In genomic region chr17:4387616-4388015, GRCm38 (mm10) we compare ENCODE assay signal across 29 mouse cellular contexts.
"Had no signal": no experiment of that assay in that cellular context is flagged by ENCODE, and none has a peak within 500 bp of the region (broad histone marks: within the 10 kb centered on the region; RNA-seq: fewer than 3 reads in every experiment).

No protein-coding gene starts in this region.

- H3K27me3 ChIP-seq: heart, embryonic 12.5 days; hindbrain, embryonic 12.5 days; intestine, embryonic 15.5 days; kidney, embryonic 15.5 days; limb, embryonic 12.5 days; liver, embryonic 13.5 days; liver, embryonic 15.5 days had no signal

- H3K4me2 ChIP-seq: heart, embryonic 12.5 days; hindbrain, embryonic 12.5 days; hindbrain, embryonic 14.5 days; intestine, embryonic 15.5 days; kidney, embryonic 15.5 days; limb, embryonic 12.5 days; liver, embryonic 11.5 days; liver, embryonic 13.5 days; liver, embryonic 15.5 days had no signal

- H3K9me3 ChIP-seq: heart, embryonic 10.5 days; heart, embryonic 12.5 days; hindbrain, embryonic 10.5 days; hindbrain, embryonic 12.5 days; intestine, embryonic 15.5 days; kidney, embryonic 15.5 days; limb, embryonic 10.5 days; limb, embryonic 12.5 days; liver, embryonic 13.5 days; liver, embryonic 15.5 days had no signal

- H3K27ac ChIP-seq: heart, embryonic 10.5 days; hindbrain, embryonic 10.5 days; hindbrain, embryonic 12.5 days; hindbrain, embryonic 14.5 days; intestine, embryonic 15.5 days; kidney, embryonic 15.5 days; left cerebral cortex, adult 2 months; limb, embryonic 10.5 days; limb, embryonic 12.5 days; liver, embryonic 13.5 days; liver, embryonic 15.5 days had no signal

- H3K4me3 ChIP-seq: heart, embryonic 10.5 days; heart, embryonic 12.5 days; hindbrain, embryonic 10.5 days; hindbrain, embryonic 12.5 days; intestine, embryonic 15.5 days; kidney, embryonic 15.5 days; left cerebral cortex, adult 2 months; limb, embryonic 10.5 days; limb, embryonic 12.5 days; liver, embryonic 13.5 days; liver, embryonic 15.5 days had no signal

- H3K4me1 ChIP-seq: heart, embryonic 10.5 days; heart, embryonic 12.5 days; hindbrain, embryonic 10.5 days; hindbrain, embryonic 12.5 days; intestine, embryonic 15.5 days; kidney, embryonic 15.5 days; limb, embryonic 10.5 days; limb, embryonic 12.5 days; liver, embryonic 13.5 days; liver, embryonic 15.5 days had no signal

- ATAC-seq: hindbrain, embryonic 16.5 days; inflammation-experienced regulatory T-cells, adult 6 months; intestine, embryonic 15.5 days; liver, postnatal 0 days had no signal

- H3K9ac ChIP-seq: heart, embryonic 12.5 days; hindbrain, embryonic 12.5 days; hindbrain, embryonic 14.5 days; intestine, embryonic 15.5 days; kidney, embryonic 15.5 days; limb, embryonic 12.5 days; liver, embryonic 13.5 days; liver, embryonic 15.5 days; liver, postnatal 0 days had no signal

- H3K36me3 ChIP-seq: heart, embryonic 10.5 days; heart, embryonic 12.5 days; hindbrain, embryonic 10.5 days; hindbrain, embryonic 12.5 days; intestine, embryonic 15.5 days; kidney, embryonic 15.5 days; limb, embryonic 10.5 days; limb, embryonic 12.5 days; liver, embryonic 13.5 days; liver, embryonic 15.5 days had no signal

- DNase-seq: gastrocnemius, postnatal 14 days; heart, adult 18-20 months; heart, postnatal 10 days; heart, postnatal 4 days; kidney, adult 11 months; kidney, adult 2 months; kidney, adult 9 months; kidney, postnatal 14 days; kidney, postnatal 36 days; layer of hippocampus, adult 9-11 months; layer of hippocampus, postnatal 36 days; liver; liver, embryonic 13.5 days; liver, postnatal 0 days; lung, adult 2 months had no signal
